Mouse (Mus musculus) heart, postnatal 10 days (tissue): ENCODE data around the gene Abat. TPM values are rescaled to one million over a fixed set of nuclear protein-coding genes. Genes with fewer than 3 reads are reported as not detected.

Source experiments
- DNase-seq, 2 experiments: peaks; one replicate each; pipeline ENCODE4 v3.0.0; 2021
- intact Hi-C: fragments of 180-260 bp; cut with DNase I; formaldehyde crosslinking; loops from one replicate; pipeline ENCODE4 v1.15.1; 2025
- total RNA-seq, 2 experiments: library from RNA; stranded (reverse); gene quantifications; 2 replicates each; pipeline ENCODE4 v1.2.3; 2021

The Abat gene
- total RNA-seq, 2 experiments from 2014 or later, result 4.8 to 6.0 TPM

DNA sequence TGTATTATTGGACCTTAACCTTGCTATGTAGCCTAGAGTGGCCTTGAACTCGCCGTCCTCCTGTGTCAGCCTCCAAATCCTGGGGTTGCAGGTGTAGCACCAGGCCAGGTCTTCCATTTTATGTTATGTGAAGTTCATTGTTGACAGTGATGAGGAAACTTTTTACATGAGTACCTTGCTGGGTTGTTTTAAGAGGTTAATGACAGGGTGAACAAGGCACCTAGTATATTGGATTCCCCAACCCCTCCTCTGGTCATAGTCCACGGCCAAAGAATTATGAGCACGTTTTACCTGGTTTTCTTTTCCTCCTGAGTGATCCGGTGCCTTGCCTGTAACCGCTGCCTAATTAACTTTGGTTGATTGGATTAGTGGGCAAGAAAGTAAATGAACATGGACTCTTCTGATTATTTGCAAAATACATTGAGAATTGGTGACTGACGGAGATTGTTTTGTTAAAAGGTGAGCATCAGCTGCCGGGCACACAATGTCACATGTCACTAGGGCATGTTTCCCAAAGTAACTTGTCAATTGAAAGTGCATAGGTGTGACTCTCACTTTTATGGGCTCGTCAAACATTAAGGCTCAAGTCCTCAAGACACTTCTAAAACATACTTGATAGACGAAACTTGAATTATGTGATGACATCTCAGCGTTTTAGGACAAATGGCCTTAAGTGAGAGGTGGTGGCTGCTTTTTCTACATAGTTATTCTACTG is 57.8 kb downstream of the Abat start:
- intact Hi-C loops, result no loop called here

DNA sequence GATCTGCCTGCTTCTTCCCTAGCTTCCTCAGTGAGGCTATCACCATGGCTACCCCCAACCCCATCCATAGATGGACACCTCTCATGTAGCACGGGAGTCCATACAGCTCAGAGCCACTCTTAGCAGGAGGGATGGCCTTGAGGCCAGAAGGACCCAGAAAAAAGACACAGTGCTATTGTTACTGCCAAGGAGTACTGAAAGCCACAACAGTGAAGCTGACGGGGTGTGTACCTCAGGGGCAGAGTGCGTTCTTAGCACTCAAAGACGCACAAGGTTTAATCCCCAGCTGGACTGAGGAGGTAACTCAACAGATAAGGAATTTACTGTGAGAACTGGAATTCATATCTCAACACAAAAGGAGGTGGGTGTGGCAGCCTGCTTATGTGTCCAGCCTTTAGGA is 59.8 kb downstream of the Abat start:
- intact Hi-C loops, result no loop called here
- no peak for DNase-seq

More for the DNA sequence above, 57.8 kb downstream of the Abat start:
- no peak for DNase-seq

DNA sequence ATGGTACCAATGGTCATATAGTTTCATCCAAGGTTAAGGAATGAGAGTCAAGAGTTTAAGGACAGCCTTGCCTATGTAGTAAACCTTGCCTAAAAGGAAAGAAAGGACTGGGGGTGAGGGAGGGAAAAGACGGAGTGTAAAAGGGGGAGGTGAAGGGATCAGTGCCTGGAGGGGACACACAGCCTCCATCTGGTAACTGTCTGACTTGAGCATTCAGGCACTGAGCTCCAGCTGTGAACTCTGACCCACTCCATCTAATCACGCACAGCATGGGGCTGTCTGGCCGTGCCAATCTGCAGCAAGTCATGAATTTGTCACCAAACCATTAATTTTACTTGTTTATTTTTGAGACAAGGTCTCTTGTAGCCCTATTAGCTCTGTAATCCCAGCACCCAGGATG is 60.5 kb downstream of the Abat start:
- no peak for DNase-seq
- intact Hi-C loops, result no loop called here

DNA sequence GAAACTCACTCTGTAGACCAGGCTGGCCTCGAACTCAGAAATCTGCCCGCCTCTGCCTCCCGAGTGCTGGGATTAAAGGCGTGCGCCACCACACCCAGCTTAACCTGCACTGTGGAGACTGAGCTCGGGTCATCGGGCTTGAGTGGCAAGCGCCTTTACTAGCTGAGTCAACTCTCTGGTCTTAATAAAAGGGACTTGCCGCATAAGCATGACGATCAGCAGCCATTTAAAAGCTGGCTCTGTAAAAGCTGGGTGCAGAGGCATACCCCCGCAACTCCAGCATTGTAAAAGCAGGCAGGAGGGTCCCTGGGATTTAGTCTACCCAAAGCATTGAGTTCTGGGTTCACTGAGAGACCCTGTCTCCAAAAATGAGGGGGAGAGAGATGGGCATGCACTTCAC is 61.1 kb downstream of the Abat start:
- DNase-seq, result no peak
- intact Hi-C loops, result no loop called here

DNA sequence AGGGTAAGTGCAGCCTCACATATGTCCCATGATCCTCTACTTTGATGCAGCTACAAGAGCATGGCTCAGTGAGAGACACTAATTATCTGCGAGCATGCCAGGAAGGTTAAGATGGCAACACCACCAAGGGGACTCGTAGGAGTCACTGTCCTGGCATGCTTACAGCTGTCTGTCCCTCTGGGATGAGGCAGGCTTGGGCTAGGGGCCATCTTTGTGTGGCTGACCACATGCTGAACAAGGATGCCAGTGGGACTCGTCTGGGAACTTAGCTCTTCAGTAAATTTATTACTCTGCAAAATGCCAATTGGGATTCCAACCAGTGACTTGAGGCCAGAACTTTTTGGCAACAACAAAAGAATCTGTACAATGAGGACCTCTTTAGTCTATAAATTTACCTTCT is 62.9 kb downstream of the Abat start:
- intact Hi-C loops, result no loop called here
- DNase-seq, result no peak

DNA sequence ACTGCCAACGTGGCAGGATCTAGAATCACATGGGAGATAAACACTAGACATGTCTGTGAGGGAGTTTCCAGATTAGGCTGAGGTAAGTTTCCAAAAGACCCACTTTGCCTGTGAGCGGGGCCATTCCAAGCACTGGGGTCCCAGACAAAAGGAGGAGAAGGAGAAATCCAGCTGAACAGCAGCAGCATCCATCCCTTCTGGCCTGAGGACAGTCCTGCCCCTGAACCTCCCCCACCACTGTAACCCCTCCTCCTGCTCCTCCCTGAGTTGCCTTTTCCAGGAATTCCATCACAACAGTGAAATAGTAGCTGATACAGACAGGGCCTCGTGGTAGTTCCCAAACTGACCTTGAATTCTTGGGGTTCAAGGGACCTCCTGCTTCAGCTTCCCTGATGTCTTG is 63.7 kb downstream of the Abat start:
- DNase-seq, result no peak
- intact Hi-C loops, result no loop called here

DNA sequence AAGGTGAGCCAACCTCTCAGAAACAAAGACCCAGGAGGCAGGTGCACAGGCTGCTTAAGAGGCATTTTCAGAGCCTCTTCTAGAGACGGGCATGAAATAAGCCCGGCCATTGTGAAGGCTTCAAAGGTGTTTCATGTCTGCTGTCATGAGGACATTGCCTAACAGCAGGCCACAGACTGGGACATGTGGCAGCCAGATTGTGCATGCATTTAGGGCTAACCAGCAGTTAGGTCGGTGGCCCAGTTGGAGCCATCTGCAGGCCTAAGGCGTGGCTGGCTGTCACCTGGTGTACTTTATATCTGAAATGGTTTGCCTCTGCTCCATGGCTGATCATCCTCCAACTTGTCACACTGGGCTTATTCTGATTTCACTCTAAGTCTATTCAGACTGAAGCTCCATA is 65.1 kb downstream of the Abat start:
- DNase-seq, result no peak
- intact Hi-C loops, result no loop called here

DNA sequence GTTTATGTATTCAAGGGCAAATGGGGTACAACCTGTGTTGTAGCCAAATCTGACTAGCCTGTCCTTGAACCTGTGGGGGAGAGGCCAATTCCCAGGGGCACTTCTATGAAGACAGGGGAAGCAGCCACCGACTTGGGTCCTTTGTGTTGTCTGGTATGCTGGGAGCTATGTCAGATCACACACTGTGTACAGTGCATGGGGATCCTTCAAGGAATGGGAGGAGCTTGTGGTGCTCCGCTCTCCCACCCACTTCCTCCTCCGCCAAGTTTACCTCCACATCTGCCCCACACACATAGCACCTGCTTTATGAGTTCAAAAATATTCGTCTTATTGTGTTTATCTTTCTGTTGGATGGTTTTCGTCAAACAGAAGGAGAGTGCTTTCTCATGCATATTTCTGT is 66.3 kb downstream of the Abat start:
- intact Hi-C loops, result no loop called here
- DNase-seq, result no peak

DNA sequence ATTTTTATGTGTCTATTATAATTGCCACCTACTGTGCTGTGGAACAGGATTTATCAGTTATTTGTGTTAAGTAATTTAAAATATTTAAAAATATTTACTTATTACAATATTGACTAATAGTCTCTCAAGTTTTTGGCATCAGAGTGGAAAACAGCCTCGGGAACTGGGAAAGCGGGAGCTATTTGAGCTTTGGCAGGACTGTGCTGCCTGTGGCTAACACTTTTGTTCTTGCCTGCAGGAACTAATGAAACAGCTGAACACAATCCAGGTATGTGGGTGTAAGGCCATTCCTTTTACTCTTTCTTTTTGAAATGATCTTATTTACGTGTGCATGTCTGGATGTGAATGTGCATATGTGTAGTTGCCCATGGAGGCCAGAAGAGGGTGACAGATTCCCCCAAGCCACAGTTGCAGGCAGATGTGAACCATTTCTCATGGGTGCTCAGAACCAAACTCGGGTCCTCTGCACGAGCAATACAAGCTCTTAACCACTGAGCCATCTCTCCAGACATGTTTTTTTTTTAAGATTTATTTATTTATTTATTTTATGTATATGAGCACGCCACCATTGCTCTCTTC is 68.5 kb downstream of the Abat start:
- intact Hi-C loops, result no loop called here
- no peak for DNase-seq

DNA sequence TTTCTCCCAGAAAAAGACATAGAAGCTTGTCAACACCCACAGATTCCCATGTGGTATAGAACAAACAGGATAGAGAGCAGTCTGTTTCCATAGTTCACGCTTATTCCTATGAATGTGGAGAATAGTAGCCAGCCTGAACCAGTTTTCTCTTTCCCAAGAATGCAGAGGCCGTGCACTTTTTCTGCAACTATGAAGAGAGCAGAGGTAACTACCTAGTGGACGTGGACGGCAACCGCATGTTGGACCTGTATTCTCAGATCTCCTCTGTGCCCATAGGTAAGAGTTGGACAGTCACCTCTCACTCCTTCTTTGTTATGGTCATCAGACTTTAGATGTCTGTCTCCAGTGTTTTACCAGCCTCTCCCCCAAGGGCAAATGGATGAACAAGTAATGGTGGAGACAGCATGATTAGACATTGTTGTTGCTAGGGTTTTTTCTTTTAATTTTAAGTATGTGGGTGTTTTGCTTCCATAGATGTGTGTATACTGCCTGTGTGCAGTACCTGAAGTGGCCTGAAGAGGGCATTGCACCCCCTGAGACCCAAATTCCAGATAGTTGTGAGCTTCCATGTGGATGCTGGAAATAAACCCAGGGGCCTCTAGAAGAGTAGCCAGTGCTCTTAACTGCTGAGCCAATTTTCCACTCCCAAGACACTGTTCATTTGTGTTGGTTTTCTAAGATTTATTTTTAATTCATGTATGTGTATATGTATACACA is 69.5 kb downstream of the Abat start:
- intact Hi-C loops, result no loop called here

DNA sequence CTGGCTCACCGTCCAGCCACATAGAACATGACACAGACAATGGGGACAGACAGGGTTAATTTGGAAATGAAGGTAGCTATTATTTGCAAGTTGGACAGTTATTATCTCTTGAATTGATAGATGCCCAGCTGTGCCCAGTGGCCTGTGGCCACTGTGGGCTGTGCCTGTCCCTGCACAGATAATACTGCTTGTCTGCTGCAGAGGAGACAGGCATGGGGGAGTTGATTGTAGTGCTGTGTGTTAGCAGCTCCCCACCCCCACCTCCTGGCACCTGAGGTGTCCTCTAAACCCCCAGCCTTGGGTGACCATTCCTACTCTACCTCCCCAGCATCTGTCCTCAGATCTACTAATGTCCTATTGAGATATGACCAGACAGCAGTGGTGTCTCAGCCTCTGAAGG is 71.0 kb downstream of the Abat start:
- intact Hi-C loops, result no loop called here
- no peak for DNase-seq

More for the DNA sequence above, 69.5 kb downstream of the Abat start:
- no peak for DNase-seq

DNA sequence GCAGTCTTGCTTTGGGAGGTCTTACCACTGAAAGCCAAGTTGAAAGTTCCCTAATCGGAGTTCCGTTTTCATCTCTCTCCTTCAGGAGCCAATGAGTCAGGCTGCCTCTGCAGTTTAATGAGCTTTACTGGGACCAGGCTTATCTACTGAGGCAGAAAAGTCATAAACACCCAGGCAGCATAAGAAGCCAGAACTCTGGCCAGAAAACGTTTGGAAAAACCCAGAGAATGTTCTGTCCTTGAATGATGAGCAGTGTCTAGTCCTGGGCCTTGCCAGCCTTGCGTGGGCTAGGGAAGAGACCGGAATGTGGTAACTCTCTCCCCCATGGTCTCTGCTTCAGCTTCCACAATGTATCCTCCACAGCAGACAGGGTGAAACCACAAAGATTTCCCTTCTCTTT is 71.8 kb downstream of the Abat start:
- DNase-seq, result no peak
- intact Hi-C loops, result no loop called here

DNA sequence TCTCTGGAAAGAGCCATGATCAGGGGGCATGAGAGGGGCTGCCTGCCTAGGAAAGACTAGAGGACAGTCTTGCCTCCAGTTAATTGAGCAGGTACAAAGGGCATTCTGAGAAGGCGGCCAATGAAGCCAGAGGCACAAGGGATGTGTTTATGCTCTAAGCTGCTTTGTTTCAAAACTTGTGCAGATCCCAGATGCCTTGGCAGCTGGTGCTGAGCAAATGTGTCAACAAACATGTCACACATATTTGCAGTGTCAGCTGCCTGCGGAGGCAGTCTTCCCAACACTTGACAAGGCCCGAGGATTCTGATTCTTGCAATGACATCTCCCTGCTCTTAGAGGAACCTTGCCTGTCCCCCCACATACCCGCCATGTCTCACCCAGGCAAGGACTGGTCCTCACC is 82.2 kb downstream of the Abat start:
- DNase-seq, result peak; percentile 13 to 18
- intact Hi-C loops, result no loop called here

DNA sequence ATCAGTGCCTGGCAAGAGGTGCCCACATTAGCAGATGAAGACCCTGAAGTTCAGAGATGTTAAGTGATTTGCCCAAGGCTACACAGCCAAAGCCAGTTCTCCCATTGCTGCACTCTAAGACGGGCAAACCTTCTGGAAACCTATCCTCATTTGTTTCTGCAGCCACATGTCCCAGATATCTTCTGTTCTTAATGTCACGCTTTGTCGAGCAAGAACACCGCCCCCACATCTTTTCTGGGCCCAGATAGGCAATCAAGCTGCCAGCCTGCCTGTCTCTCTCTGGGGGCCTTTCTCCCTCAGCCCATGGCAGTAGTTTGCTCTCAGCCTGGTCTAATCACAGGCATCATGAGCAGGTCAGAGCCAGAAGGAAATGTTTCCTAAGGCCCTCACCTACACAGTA is 83.1 kb downstream of the Abat start:
- DNase-seq, result no peak
- intact Hi-C loops, result no loop called here

DNA sequence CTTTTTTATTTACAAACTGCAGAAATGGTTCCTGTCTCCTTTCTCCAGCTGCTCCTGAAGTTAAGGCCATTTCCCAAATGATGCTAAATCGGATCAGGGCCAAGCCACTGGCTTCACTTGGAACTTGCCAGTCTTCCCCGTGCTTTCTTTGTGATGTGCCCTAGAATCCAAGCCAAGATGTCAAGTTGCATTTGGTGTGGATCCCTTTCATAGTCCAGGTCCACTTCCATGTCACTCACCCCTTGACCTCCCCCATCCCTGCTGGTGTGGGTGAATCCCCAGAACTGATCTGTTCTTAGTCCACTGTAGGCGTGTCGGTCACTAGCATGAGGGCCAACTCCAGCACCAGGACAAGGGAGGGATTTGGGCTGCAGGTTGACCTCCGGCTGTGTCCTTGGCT is 84.3 kb downstream of the Abat start:
- DNase-seq, result no peak
- intact Hi-C loops, result no loop called here

DNA sequence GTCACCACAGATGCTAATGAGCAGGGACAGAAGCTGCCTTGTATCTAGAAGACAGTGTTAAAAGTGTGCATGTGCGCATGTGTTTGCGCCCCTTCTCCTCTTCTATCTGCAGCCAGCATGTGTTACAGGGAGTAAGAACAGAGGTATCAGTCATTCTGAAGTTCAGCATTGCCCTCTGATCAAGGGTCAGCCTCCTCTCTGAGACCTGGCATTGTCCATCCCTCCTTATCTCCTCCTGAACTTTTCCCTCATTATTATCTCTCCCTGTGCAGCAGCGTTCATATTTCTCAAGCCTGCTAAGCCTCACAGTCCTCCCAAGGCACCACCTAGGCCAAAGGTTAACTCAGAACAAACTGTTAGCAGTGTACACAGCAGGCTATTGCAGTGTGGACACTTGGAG is 90.6 kb downstream of the Abat start:
- no peak for DNase-seq
- intact Hi-C loops, result no loop called here

DNA sequence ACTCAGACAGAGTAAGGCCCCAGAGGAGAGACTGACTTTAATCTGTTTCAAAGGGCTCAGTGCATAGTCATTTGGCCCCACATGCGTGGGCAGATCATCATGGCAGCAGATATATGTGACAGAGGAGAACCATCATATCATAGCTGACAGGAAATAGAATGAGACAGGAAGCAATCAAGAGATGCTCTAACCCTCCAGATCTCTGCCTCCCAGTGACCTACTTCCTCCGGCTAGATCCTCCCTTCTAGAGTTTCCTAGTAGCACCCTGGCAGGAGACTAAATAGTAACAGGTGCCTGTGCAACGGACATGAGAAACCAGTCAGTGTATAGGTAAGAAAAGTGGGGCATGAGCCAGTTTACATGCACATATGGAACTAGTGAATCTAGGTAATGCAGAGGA is 97.2 kb downstream of the Abat start:
- no peak for DNase-seq
- intact Hi-C loops, result no loop called here

DNA sequence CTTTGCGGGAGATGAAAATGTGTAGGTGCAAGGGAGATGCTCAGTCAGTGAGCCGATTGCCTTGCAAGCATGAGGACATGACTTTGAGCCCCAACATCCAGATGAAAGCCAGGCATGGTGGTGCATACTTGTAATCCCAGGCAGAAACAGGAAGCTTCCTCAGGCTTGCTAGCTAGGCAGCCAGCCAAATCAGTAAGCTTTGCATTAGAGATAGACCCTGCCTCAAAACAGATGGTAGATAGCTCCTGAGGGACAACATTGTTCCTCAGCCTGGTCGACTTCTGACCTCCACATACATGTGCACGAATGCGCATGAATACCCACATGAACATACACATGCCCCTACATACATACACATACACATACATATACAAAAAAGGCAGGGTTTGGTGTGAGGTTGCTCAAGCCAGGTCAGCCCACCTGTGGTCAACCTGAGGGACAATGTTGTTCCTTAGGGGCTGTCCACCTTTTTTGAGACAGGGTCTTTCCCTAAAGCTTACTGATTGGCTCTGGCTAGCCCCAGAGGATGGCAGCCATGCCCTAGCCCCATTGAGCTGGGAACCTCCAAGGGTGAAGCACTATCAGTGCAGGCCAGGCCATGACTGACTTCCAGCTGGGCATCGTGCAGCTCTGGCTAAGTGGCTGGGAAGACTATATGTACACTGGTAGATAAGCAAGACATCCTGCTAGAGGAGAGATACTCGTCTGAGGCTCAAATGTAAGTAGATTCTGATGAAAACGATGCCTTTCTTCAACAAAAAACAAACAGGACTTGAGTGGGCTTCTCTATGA is 99.2 kb downstream of the Abat start:
- DNase-seq, result no peak
- intact Hi-C loops, result no loop called here

DNA sequence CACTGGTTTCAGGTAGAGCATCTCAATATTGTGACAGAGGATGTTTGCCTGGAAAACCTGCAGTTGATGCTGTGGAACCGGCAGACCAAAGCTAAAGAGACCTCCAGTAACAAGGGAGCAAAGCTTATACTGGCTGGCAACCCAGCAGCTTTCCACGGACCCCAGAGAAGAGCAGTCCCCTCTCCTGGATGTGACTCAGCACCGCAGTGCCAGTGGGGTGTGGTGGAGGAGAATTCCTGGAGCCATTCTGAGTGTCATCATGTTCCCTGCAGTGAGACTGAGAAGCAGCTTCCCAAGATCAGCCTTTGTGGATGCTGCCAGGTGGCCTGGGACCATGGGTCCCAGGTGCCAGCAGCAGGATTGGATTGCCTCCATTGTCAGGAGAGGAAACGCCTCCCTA is 99.8 kb downstream of the Abat start:
- intact Hi-C loops, result no loop called here

DNA sequence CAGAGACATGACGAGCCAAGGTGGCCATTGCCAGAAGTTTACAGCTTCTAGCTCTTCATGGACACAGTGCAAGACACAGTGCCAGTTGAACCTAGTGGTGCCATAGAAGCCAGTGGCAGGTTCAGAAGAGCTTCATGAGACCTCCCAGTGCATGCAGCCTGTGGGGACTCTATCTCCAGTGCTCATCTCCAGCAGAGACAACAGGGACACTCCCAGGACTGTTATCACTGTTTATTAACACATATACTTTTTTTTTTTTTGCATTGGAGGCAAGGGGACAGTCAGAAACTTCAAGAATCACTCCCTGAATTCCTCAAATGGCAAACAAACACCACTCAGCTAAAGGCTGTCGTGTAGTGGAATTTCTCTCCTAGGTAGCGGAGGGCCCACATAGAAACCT is 100.2 kb downstream of the Abat start:
- no peak for DNase-seq
- intact Hi-C loops, result no loop called here

More for the DNA sequence above, 99.8 kb downstream of the Abat start:
- no peak for DNase-seq

DNA sequence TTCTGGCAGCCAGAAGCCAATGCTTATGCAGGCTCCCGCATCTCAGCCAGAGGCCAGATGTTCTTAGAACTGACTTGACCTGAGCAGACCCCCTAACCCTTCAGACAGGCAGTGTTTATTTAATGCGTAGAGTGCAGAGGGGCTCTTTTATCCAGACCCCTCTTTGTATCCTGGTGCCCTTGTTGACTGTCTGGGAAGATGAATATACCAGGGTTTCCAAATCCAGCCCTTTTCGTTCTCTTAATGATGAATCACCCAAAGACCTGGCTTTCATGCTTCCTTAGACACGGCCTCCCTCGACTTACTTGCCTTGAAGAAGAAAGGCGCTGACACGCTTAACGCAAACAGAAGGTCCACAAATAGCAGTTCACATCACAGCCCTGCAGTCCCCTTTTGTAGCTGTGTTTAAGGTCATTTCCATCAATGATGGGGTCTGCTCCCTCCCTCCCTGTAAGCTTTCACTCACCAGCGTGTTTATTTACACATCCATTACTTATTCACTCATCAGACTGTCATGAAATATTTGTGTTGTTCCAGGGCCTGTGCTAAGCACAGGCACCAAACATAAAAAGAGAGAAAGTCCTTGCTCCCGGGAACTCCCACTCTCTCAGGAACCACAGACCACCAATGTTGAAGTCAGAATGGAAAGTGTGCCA is 106.6 kb downstream of the Abat start:
- intact Hi-C loops, result no loop called here
- no peak for DNase-seq
